Mouse (Mus musculus) cerebellum, adult 9-10 months (tissue): Measurements from ENCODE around the gene Ndufaf2.

Source experiments
- DNase-seq: peaks from one replicate; pipeline ENCODE4 v3.0.0; 2022

Ndufaf2 gene

DNA sequence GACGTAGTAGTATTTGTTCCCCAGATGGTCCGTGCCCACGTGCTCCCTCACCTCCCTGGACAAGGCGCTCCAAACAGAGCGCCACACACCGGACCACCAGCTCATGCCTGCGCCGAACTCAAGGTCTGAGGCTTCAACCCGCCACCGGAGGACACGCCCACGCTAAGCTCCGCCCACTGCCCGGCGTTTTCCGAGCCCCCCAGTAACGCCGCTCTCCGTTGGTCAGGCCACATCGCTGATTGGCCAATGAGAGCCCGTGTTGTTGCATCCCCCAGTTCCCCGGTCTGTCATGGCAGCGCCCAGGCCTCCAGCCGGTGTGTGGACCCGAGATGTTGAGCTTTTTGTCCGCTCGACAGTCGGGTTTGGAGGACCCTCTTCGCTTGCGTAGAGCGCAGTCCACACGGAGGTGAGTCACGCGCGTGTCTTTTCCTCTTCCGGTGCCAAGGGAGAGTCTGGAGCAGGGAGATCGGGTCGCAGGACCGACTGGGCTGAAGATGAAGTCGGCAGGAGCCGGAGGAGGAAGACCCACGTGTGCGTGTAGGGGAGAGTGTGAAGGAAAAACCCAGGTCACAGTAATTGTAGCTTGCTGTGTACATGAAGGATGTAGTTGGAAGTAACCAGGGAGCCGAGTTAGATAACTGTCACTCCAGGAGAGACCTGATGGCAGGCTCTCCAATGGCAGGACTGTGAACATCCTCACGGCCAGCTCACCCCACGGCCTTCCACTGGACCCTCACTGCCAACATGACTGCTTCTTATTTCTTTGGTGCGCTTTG lies at the start of gene Ndufaf2, which contains the start of gene Ercc8:
Ndufaf2 (minus strand) TSS at position 159 of the 776 bp plus-strand sequence.
Ercc8 (plus strand) TSS at position 267 of the 776 bp plus-strand sequence.
- peak; percentile 95 for DNase-seq

DNA sequence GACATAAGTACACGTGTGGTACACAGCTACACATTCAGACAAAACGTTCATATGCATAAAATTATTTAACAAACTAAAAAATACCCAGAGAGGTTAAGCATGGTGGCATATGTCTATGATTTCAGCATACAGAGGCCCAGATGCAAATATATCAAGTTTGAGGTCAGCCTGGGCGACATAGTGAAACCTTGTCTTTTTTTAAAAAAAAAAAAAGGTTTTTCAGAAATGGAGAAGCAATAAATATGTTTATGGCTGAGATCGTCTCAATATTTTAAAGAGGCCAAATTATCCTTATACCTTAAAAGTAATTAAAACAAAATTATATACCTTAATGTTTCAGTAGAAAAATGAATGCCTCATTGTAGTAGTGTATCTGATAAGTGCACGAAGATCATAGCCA lies 49.7 kb upstream of the Ndufaf2 start:
- DNase-seq: no peak

DNA sequence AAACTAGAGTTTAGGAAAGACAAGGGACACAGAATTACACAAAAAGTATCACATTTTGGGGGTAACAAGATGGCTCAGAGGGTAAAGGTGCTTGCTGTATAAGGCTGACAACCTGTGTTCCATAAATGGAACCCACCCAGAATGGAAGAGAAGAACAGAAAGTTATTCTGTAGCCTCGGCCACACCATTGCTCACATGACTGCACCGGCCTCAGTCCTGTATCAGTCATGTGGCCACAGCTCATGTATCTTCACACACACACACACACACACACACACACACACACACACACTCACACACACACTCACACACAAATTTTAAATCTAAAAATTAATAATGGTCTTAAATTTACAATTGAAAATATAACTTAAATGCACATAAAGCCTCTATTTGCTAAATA lies 49.0 kb upstream of the Ndufaf2 start:
- DNase-seq: no peak

DNA sequence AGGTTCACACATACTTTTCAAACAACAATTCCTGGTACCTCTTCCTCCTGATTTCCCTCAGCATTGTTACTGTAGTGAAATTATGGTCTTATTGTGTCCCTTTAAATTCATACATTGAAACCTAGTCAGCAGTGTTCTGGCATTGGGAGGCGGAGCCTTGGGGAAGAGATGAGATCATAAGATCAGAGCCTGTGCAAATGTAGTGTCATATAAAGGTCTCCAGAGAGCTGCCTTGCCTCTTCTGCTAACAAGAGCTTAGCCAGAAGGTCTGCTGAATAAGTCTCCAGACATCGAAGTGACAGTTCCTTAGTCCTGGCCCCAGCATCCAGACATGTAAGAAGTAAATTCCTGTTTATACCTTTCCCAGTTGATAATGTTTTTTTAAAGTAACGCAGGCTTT lies 46.4 kb upstream of the Ndufaf2 start:
- no peak for DNase-seq

DNA sequence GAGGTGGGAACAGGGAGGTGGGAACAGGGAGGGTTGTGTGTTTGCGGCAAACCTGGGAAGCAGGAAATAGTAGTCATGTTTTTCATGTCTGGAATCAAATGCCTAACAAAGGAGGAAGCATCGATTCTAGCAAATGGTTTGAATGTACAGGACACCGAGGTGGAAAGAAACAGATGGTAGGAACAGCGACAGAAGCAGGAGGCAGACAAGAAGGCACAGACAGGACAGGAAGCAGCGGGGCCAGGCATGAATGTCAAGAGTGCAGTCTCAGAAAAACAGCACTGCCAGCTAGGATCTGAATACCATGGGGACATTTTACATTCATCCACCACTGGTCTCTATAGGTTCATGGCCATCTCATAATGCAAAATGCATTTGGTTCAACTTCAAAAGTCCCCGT lies 37.1 kb upstream of the Ndufaf2 start:
- DNase-seq: peak; percentile 30

DNA sequence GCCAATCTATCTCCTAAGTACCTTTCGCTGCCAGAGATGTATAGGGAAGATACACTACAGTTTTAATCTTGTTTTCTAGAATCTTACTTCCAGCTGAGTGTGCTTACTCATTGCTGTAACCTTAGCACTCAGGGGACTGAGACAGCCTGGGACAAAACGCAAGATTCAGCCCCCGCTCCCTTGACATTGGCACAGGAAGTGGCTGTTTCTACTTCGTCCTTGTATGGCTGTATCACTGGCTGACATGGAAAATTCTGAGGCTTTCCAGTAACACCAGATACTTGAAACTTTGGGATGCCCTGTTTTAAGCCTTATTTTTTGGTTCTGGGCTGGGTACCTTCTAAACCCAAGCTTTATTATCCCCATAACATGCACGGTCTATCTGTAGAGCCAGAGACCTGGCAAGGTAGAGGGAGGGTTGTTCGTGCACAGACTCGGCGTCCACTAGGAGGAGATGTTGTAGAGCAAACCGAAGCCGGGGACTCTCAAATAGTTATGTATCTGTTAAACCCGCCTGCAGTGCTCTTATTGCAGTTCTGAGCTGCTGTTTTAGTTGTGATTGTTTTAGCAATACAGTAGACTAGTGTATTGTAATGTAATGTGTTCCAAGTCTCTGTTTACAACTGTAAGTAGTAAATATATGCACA lies 32.8 kb upstream of the Ndufaf2 start:
- no peak for DNase-seq

DNA sequence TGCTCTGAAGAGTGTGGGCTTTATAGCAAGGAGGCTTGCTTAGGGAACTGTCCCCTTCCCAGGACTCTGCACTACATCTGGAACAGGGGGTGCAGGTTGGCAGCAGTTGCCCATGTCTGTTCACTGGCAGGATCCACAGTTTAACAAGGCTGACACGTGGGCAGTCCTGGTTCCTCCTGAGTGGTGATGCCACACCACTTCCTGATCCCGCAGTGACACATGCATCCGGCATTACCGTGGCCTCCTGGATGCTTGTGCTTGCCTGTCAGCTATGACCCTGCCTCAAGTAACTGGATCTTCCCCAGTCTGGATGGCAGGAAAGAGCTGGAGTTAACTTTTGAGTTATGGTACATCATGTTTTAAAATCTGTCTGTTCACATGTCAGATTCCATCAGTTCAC lies 29.6 kb upstream of the Ndufaf2 start:
- no peak for DNase-seq

DNA sequence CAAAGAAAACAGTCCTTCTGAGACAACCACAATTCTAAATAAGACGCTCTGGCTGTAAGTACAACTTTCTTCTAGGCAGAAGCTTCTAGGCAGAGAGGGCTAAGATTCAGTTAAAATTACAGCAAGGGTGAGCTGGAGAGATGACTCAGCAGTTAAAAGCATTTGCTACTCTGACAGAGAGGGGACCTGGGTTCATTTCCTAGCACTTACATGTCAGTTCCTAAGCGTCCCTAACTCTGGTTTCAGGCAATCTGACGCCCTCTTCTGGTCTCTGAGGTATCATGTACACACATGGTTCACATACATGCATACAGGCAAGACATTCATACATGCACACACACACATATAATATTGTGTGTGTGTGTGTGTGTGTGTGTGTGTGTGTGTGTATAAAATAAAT lies 27.1 kb upstream of the Ndufaf2 start:
- no peak for DNase-seq

DNA sequence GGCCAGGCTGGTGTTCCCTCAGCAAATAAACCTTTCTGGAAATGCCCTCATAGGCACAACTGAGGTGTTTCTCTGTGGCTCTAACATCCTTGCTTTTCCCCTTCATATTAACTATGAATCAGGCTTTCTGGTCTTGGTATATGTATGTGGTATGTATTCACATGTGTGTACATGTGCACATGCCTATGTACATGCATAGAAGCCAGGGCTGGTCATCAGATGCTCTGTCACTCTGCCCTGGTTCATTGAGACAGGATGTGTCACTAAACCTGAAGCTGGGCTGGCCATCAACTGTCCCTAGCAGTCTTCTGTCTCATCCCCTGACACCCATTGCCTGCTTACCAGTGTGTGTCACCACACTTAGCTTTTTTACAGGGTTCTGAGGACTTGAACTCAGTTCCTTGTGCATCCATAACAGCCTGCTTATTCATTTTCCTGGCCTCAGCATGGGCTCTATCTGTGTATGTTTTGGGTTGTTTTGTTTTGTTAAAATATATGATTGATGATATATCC lies 26.4 kb upstream of the Ndufaf2 start:
- DNase-seq: no peak

DNA sequence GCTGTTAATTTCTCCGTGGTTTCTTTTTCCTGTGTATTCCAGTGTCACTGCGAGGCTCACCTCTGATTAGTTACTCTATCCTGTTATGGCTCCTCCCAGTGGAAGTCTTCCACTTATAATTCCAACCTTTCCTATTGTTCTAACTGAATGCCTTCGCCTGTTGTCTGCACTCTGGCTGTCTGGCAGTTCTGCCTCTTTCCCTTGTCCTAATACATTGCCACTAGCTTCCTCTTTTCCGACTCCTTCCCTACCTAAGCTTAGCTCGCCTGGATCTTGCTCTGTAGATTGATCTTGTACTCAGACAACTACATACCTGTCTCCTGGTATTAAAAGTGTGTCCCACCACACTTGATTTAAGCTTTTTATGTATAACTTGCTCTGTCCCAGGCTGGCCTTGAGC lies 22.4 kb upstream of the Ndufaf2 start:
- DNase-seq: no peak

DNA sequence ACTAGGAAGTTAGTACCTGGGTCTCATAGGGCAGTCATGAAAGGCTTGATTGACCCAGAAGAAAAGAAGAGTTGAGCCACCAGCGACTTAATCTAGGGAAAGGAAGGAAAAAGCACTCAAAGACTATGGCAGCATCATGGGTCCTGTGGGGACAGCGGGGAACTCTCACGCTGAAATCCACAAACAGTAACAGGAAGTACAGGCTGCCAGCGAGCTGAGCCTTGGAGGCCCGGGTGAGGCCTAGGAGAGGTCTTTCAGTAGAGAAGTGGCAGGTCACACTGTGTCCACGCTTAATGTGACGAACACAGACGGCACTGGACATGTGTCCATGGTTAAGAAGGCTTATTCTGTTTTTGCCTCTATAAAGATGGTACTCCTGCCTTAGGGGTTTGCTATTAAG lies 21.2 kb upstream of the Ndufaf2 start:
- no peak for DNase-seq

DNA sequence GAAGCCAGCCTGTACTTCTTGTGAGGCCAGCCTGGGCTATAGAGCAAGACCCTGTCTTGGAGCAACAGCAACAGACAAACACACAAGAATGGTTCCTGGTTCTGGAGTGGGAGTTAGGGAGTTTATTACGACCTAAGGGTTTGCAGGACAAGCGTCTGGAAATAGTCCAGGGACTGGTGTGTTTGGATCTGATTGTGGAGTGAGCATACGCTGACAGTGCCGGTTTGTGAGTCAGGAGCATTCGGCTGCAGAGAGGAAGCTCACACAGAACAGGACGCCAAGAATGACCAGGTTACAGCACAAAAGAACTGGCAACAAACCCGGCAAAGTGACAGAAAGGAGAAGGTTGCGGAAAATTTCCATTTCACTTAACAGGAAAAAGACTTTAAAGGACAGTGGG lies 12.1 kb upstream of the Ndufaf2 start:
- peak; percentile 87 for DNase-seq

DNA sequence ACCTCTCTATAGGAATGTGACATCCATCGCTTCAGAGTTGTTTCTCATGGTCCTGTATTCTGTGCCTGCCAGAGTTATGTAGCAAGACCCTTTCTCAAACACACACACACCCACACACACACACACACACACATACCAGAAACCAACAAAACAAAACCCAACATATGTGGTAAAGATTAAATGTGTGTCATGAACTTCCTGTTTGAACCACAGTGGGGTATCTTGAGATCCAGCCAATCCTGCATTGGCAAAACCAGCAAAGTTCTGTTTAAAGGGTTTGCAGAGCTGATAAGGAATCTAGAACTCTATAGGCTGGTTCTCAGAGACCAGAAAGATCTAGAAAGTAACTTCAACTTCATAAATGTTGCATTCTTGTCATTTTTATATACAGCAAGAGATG lies 11.6 kb upstream of the Ndufaf2 start:
- no peak for DNase-seq

DNA sequence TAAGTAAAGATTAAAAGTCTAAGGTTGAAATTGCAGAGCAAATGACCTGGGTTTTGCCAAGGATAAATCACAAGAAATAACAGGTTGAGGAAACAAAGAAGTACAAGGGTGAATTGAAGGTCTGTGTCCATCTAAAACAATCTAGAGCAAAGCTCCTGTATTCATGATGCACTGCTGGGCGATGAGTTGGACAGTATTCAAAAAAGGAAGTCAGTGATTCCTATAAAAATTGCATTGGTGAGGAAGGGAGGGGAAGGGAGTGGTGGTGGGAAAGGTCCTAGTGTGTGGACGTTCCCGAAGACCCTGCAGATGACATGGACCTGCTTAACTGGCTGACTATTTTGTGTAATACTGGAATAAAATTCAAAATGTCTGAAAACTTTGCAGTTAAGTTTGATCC lies 6.2 kb upstream of the Ndufaf2 start:
- DNase-seq: peak; percentile 75

DNA sequence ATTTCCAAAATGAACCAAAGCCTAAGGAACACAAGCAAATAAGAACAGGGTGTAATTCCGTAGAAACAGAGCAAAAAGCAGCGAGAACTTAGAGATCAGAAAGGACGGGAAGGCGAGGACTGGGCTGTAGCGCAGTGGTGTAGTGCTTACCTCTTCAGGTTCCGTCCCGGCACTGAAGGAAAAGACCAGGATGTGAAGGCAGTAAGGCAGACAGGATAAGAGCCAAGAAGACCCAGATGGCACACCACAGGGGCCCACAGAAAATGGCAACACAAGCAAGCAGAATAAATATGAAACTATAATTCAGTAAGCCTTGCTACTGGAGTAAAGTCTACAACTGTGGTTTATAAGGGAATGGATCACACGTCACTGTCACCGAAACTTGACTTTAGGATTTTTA lies 5.5 kb upstream of the Ndufaf2 start:
- peak; percentile 97 for DNase-seq

DNA sequence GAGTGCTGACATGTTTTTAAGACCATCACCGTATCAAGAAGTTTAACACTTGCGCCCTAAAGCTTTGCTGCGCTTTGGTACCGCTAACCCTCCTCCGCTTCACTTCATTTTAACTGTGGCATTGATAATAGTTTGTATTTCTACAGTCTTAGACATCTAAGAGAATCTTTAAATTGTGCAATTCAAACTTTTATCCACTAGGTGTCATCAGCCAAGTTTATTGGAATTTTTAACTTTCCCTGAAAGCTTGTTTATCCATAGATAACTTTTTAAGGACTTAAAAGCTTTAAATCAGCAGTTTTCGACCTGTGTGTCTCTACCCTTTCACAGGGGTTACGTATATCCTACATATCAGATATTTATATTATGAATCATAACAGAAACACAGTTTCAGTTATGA lies 1.5 kb upstream of the Ndufaf2 start:
- DNase-seq: peak; percentile 58

DNA sequence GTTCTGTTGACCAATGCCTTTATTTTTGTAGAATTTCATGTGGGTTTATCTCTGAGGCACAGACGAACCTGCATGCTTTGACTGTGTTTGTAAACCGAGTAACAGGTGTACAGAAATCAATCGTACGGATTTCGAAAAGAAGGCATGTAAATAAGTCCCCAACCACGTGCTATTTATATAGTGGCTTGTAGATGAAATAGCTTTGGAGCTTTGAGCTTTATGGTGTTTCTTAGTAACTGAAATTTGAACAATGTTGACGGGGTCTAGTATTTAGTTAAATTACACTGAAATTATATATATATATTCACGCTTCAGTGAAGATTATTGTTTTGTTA lies 785 bp upstream of the Ndufaf2 start:
- DNase-seq: no peak

DNA sequence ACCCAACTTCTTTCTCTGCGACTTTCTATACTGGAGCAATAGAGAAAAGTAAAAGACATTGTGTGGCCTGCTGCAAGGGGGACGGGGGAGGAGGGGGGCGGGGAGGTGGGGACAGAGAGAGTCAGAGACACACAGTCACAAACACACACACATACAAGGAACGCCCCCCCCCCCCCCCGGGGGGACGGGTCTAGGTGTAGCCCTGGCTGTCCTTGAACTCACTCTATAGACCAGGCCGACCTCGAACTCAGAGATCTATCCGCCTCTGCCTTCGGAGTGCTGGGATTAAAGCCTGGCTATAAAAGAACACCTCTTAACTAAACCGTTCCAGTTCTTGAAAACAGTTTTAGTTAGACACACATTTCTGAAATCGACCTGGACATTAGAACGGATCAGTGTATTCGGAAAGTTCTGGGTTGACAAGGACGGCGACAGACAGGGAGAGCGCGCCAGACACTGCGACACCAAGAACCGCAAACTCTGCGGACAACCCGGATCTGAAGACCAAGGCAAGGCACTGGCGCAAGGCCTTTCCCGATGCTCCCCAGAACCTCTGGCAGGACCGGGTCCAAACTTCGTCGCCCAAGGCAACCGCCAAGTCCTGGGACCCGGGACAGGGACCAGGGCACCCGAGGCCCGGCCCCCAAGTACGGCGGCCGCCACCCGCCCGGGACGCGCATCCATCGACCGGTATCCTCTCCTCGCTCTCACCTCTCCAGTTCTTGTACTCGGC lies 525 bp downstream of the Ndufaf2 start:
- DNase-seq: no peak

DNA sequence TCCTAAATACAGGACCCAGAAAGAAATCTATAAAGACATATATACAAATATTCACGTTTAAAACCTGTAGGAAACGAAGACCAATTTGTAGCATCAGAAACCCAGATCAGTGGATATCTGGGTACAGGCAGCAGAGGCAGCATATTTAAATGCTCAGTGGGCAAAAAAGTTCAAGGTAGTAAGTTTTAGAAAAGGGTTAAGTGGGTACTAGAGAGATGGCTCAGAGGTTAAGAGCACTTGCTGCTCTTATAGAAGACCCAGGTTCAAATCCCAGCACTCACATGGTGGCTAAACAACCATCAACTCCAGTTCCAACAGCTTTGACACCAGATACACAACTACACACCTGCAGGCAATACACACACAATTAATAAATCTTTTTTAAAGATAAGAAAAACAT lies 1.3 kb downstream of the Ndufaf2 start:
- no peak for DNase-seq

DNA sequence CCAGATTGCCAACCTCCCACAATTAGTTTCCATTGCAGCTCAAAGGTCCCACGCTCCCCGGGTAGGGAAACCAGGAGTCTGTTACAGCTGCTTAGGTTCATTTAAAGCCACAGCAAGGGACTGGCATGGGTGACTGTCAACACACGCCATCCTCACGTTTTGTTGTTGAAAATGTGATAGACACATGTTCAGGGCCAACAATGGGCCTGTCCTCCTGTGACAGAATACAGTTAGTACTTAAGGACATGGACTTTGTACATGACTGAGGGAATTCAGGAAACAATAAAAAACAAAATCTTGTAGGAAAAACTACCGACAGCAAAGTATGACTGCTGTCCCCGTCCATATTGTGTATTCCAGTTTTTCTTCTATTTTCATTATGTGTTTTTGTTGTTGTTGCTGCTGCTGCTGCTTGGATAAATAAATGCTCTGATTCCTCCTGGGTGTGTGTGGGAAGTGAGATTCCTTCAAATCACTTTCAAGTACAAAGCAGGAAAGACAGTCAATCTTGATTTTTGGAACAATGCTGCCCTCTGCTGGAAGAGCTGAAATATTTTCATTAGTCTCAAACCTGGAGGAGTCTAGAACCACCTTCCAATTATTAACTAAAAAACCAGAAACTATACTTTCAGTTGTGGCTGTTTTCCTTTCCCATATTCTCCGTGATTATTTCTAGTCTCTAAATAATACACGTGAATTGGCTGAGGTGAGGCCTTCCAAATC lies 5.6 kb downstream of the Ndufaf2 start:
- peak; percentile 70 for DNase-seq

DNA sequence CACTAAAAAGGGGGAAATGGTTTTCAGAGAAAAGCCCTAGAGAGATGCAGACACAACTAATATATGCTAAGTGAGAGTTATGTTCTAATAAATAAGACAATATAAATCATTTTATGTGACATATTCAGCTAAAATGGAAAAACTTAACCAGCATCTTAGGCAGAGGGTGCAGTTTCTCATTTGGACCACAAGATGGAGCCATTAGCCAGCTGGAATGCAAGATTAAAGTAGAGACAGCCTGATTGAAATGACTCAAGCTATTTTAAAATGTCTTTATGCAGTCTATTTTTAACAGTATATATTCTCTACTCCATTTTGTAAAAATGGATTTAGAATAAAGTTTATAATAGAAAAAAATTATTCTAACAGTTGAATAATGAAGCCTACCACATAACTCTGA lies 6.6 kb downstream of the Ndufaf2 start:
- DNase-seq: no peak

DNA sequence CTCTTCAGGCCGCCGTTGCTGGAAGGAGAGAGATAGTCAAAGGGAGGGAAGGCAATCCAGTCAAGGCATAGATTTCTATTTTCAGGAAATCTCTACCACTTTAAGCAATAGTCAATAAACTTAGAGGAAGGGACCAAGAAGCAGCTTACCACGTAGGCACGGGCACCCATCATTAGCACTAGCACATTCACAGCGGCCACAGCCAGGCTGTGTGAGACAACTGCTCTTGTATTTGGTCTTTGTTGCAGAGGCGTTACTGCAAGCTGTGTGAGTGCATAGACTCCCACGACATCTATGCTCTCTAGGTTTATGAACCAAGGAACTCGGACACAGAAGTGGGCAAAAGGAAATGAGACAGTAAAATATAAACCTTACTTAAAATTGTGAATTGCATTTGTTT lies 14.3 kb downstream of the Ndufaf2 start:
- no peak for DNase-seq

DNA sequence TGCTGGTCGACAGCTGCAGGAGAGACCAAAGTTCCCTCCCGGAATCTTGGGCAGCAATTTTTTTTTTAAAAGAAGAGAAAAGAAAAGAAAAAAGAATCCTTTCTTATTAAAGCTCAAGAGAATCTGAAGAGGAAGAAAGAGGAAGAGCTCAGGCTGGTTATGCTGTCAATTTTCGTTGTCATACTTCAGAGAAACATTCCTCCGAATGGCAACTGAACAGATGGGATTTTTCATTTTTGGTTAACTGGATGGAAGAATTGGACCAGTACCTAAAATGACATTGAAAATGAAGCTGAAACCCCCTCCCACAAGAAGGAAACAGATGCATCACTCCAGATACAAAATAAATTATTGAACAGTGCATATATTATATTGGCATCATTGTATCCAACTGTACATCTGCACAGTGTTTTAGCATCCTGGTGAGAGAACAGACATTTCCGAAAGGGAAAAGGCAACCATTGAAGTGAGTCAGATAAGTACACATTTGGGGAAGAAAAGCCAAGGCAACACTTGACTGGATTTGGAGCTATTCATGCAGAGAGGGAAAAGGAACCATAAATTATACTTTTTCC lies 19.9 kb downstream of the Ndufaf2 start:
- no peak for DNase-seq
